Mouse (Mus musculus) liver, embryonic 11.5 days (tissue): ENCODE results near the gene Gm45208. TPM values are rescaled to one million over a fixed set of nuclear protein-coding genes. Genes with fewer than 3 reads are reported as not detected.
"Not testable (repeated sequence)": the region's sequence is repeated elsewhere in the genome, so short reads cannot be mapped to it uniquely, and the experiment has no call there.

ENCODE experiments used
- ATAC-seq: fragments of 200-750 bp; cut with Nextera tagmentation; replicated peaks from 2 replicates; pipeline ENCODE4 v1.8.0; 2017; ENCODE audit warnings: moderate number of reproducible peaks, mild to moderate bottlenecking, moderate TSS enrichment, moderate library complexity; ENCODE audit not compliant: low FRiP score
- DNase-seq: peaks from one replicate; pipeline ENCODE4 v3.0.0-alpha.2; 2017; ENCODE audit warnings: low spot score
- H3K27ac ChIP-seq: fragments of 300-500 bp; sonication (generic); 2 replicates; pipeline ENCODE4 v1.5.1; 2014; ENCODE audit warnings: mild to moderate bottlenecking, low read depth, low read length, control low read depth
- H3K27me3 ChIP-seq: fragments of 300-500 bp; sonication (generic); replicated peaks from 2 replicates; pipeline ENCODE4 v1.6.1; 2014; ENCODE audit warnings: low read length, mixed read lengths; ENCODE audit not compliant: control insufficient read depth, insufficient read depth
- H3K36me3 ChIP-seq: fragments of 300-500 bp; sonication (generic); 2 replicates; pipeline ENCODE4 v1.6.1; 2014; ENCODE audit warnings: mild to moderate bottlenecking, low read length, moderate library complexity, mixed read lengths; ENCODE audit not compliant: control insufficient read depth, insufficient read depth
- H3K4me1 ChIP-seq: fragments of 300-500 bp; sonication (generic); replicated peaks from 2 replicates; pipeline ENCODE4 v1.6.1; 2014; ENCODE audit warnings: low read length, mixed read lengths; ENCODE audit not compliant: control insufficient read depth, insufficient read depth
- H3K4me2 ChIP-seq: fragments of 300-500 bp; sonication (generic); 2 replicates; pipeline ENCODE4 v1.6.1; 2014; ENCODE audit warnings: mild to moderate bottlenecking, control low read depth, moderate library complexity
- H3K4me3 ChIP-seq: fragments of 300-500 bp; sonication (generic); 2 replicates; pipeline ENCODE4 v1.5.1; 2014; ENCODE audit warnings: low read depth, low read length, control low read depth
- H3K9ac ChIP-seq: fragments of 300-500 bp; sonication (generic); 2 replicates; pipeline ENCODE4 v1.6.1; 2014; ENCODE audit warnings: low read depth, low read length, control low read depth
- H3K9me3 ChIP-seq: fragments of 300-500 bp; sonication (generic); 2 replicates; pipeline ENCODE4 v1.6.1; 2016; ENCODE audit warnings: low read length, inconsistent platforms, mixed read lengths; ENCODE audit not compliant: control insufficient read depth
- WGBS: fragments of 180-500 bp; shearing (Covaris S2); extraction: QIAGEN DNeasy Blood & Tissue Kit; methylation state at CpG from one replicate; pipeline ENCODE4 v1.1.7; 2014; 5-methylcytosine and 5-hydroxymethylcytosine counted together
- polyA plus RNA-seq: library from polyadenylated mRNA; unstranded; fragments of >200 nt; fragmentation: Nextera tagmentation; extraction: Ambion mirVana; gene quantifications from 2 replicates; pipeline ENCODE4 v1.2.1, GENCODE M21; 2014

Gm45208 gene
- polyA plus RNA-seq, 1 experiment from 2014 or later = not detected

DNA sequence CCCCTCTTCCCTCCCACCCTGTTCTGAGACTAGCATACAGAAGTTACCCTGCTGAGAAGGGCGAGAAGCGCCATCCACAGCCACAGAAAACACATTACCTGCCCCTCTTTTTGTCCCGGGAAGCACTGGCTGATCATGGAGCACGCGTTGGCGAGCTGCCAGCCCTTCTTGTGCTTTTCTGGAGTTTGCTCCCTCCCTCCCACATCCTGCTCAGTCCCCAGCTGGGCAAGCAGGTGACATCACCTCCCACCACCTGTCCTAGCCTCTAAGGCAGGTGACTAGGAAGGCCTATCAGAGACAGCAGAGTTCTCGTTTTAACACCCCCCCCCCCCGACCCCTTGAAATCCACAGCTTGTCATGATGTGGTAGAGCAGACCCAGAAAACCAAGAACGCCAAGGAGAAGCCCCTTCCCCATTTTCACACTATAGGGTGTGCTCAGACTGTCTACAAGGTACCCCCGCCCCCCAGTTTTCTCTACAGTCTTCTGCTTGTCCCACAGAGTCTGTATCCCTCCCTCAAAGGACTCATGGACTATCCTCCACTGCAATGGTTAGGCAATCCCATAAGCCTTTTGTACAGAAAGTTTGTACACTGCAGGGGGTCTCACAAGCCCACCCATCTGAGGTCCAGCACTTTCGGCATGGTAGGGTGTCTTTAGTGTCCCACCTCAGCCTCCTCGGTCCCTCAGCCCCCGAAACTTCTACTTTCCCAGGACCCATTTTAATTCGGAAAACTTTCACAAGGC, 17.5 kb downstream of the Gm45208 start:
- 73% methylated on average over 13 of the region's 14 CpGs for WGBS
- ATAC-seq (no peak), DNase-seq (no peak)
- no peaks in the 10 kb centered on the region for H3K9me3 ChIP-seq
- H3K4me2 ChIP-seq = no peak overlapping the region
- H3K27me3 ChIP-seq = no peaks in the 10 kb centered on the region
- H3K36me3 ChIP-seq = no peaks in the 10 kb centered on the region
- H3K9ac ChIP-seq = no peak overlapping the region
- no peak overlapping the region for H3K4me3 ChIP-seq
- H3K4me1 ChIP-seq = peaks cover 4% of the 10 kb centered on the region
- no peak overlapping the region for H3K27ac ChIP-seq

DNA sequence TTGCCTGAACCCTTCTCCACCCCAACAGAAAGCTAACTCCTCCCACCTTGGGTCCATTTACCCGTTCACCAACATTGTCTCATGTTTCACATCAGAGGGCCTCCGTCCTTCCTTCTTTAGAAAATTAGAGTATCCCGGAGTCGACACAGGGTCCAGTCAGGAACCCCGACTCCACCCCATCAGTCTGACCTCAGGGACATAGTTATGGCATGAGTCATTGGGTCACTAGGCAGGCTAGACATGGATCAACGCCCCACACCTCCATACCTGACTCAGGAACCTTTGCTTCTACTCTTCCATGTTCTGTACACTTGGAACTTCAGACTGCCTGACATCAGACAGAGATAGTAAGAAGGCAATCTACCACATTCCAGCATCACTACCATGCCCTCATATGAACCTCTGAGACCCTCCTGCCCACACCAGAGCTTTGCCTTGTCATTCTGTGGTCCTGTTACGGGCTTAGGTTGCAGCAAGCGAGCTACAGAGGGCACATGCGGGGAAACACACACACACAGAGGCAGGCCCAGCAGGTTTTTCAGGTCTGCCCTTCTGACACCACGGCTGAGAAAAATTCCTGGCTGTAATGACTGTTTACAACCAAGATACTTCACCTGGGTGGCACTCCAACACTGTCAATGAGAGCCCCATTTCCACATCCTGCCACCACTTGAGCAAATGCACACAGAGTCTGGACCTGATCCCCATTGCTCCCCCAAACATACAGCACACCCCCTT, 18.2 kb downstream of the Gm45208 start:
- H3K4me2 ChIP-seq = peak overlapping the region; percentile 34
- 56% methylated on average over 10 of the region's 10 CpGs for whole genome bisulfite sequencing
- no peaks in the 10 kb centered on the region for H3K27me3 ChIP-seq
- ATAC-seq (no peak), DNase-seq (no peak)
- H3K36me3 ChIP-seq = no peaks in the 10 kb centered on the region
- H3K4me3 ChIP-seq = no peak overlapping the region
- H3K27ac ChIP-seq = no peak overlapping the region
- H3K9me3 ChIP-seq = no peaks in the 10 kb centered on the region
- peaks cover 4% of the 10 kb centered on the region for H3K4me1 ChIP-seq
- no peak overlapping the region for H3K9ac ChIP-seq

DNA sequence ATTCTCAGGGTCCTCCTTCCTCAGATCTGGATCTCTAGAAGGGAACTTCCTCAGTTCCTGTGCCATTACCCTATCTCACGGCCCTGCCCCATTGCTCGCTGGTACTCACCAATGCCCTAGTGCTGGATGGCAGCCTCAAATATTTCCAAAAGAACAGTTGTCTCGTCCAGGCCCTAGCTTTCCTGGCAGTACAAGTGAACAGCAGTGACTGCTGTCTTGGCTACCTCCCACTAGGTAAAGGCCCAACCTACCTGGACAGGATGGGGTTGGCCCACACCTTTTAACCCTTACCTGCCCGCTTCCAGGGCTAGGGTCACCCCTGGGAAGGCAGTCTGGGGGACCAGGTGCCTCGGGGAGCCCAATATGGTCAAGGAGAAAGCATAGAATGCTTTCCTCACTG, 19.1 kb downstream of the Gm45208 start:
- no peaks in the 10 kb centered on the region for H3K36me3 ChIP-seq
- peaks cover 4% of the 10 kb centered on the region for H3K4me1 ChIP-seq
- H3K4me3 ChIP-seq = no peak overlapping the region
- H3K9ac ChIP-seq = no peak overlapping the region
- no peaks in the 10 kb centered on the region for H3K27me3 ChIP-seq
- WGBS = 59% methylated on average over 5 of the region's 5 CpGs
- H3K4me2 ChIP-seq = peak overlapping the region; percentile 34
- DNase-seq = no peak
- H3K27ac ChIP-seq = no peak overlapping the region
- no peaks in the 10 kb centered on the region for H3K9me3 ChIP-seq
- 0 out of 2 replicates have a peak, but pooled peaks have one; percentile 34 for ATAC-seq

DNA sequence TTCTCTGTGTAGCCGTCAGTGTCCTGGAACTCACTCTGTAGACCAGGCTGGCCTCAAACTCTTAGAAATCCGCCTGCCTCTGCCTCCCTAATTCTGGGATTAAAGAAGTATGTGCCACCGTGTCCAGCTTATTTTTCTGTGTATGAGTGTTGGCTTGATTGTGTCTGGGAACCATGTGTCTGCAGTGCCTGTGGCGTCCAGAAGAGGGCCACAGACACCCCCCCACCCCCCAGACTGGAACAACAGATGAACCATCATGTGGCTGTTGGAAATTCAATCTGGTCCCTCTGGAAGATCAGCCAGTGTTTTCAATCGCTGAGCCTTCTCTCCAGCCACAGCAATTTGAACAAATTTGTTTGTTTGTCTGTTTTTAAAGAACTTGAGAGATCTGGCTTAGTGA, 21.4 kb downstream of the Gm45208 start:
- Histone ChIP-seq H3K4me2 (no peak overlapping the region), H3K4me1 (peaks cover 4% of the 10 kb centered on the region), H3K36me3 (no peaks in the 10 kb centered on the region), H3K27ac (no peak overlapping the region), H3K9me3 (no peaks in the 10 kb centered on the region), H3K9ac (no peak overlapping the region), H3K4me3 (no peak overlapping the region), H3K27me3 (no peaks in the 10 kb centered on the region)
- no peak for DNase-seq
- 44% methylated on average over 5 of the region's 5 CpGs for WGBS
- ATAC-seq = no peak

DNA sequence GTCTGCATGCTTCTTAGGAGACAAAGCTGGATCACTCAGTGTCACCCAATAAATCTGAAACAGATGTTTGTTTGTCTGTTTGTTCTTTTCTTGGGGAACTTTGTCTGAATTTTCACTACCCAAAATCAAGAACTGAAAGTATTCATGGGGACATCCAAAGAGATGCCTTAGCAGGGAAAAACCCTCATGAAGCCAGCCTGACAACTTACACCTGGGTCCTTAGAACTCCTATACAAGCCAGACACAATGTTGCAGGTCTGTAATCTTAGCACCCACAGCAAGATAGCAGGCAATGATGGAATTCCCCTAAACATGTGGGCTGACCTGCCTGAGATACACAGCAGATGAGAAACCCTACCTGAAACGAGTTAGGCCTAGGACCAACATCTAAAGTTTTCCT, 22.9 kb downstream of the Gm45208 start:
- DNase-seq (no peak), ATAC-seq (no peak)
- Histone ChIP-seq H3K27ac (no peak overlapping the region), H3K9me3 (no peaks in the 10 kb centered on the region), H3K4me2 (no peak overlapping the region), H3K4me3 (no peak overlapping the region), H3K4me1 (peaks cover 4% of the 10 kb centered on the region), H3K27me3 (no peaks in the 10 kb centered on the region), H3K9ac (no peak overlapping the region), H3K36me3 (no peaks in the 10 kb centered on the region)
- 65% methylated on average over 1 of the region's 1 CpGs for WGBS

DNA sequence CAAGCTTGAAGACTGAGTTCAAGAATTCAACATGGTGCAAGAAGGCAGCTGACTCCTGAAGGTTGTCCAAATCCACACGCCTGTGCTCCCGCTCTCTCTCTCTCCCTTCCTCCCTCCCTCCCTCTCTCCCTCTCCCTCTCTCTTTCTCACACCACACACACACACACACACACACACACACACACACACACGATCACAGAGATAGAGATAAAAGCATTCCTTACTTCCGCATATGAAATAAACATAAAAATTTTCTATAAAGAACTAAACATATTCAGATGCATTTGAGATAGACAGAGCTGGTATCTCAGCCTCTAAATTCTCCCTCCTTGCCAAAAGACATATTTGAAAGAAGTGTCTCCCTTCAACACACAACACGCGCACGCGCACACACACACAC, 23.4 kb downstream of the Gm45208 start:
- no peak overlapping the region for H3K4me3 ChIP-seq
- WGBS = 89% methylated on average over 8 of the region's 8 CpGs

DNA sequence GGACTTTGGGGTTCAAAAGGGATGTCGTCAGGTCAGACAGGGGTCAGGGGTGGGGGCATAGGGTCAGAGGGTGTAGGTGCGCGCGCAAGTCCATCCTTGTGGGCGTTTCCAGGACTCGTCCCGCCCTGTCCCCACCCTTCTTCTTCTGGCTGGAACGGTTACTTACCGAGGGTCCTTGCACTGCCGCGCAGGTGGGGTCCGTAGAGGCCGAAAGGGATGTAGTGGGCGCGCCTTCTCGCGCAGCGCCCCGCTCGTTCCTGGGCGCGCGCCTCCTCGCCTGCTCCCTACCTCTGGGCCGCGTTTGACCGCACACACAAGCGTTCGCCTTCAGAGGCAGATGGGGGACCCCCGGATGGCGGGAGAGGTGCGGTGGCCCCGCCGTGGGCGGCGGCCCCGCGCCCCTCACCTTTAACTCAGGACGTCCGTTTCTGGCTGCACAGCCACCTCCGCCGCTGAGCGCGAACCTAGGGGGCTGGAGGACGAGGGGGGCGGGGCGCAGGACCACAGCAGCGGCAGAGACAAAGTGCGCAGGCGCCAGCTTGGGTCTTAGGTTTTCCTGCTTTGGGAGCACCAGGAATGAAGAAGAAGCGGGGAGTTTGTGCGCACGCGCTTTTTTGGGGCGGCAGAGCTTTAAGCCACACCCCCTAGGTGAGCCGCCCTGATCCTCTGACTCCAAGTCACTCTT, 28.5 kb downstream of the Gm45208 start, which contains the start of gene Ccdc120:
Gene Ccdc120, minus strand, starts transcription at position 474 of the 685 bp plus-strand sequence.
- Histone ChIP-seq H3K27ac (no peak within 1 kb of the TSS), H3K9ac (peak within 1 kb of the TSS; percentile 62; the same call in 1 of the 2 replicates), H3K4me2 (peak within 1 kb of the TSS; percentile 75), H3K27me3 (no peaks in the 10 kb centered on the region; the same call in 1 of the 2 replicates), H3K4me1 (no peaks in the 10 kb centered on the region; the same call in 1 of the 2 replicates), H3K36me3 (no peaks in the 10 kb centered on the region), H3K4me3 (peak within 1 kb of the TSS; percentile 66), H3K9me3 (no peaks in the 10 kb centered on the region)
- ATAC-seq (peak; percentile 47; the same call in 1 of the 2 replicates), DNase-seq (peak; percentile 44)
- 13% methylated on average over 51 of the region's 56 CpGs for WGBS

More for the DNA sequence above, 23.4 kb downstream of the Gm45208 start:
- H3K27me3 ChIP-seq = no peaks in the 10 kb centered on the region; the same call in 1 of the 2 replicates
- H3K4me1 ChIP-seq = peaks cover 4% of the 10 kb centered on the region
- no peaks in the 10 kb centered on the region for H3K36me3 ChIP-seq
- H3K4me2 ChIP-seq = no peak overlapping the region
- no peaks in the 10 kb centered on the region for H3K9me3 ChIP-seq
- H3K9ac ChIP-seq = no peak overlapping the region
- H3K27ac ChIP-seq = no peak overlapping the region
- no peak for DNase-seq
- no peak for ATAC-seq

DNA sequence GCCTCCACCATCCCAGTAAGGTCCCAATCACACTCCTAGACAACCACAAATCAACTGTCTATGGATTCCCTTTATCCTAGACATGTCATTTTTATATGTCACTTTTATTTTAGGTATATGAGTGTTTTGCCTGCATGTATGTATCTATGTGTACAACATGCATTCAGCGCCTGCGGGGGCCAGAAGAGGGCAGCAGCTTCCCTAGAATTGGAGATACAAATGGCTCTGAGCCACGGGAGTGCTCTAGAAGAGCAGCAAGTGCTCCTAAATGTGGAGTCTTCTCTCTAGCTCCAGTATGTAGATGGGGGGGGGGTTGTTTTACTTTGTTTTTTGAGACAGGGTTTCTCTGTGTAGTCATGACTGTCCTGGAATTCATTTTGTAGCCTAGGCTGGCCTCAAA, 31.6 kb downstream of the Gm45208 start:
- WGBS = 8% methylated on average over 3 of the region's 3 CpGs
- not testable (repeated sequence) for H3K4me3 ChIP-seq, H3K9ac ChIP-seq, H3K36me3 ChIP-seq, DNase-seq, H3K4me1 ChIP-seq, H3K27me3 ChIP-seq, H3K27ac ChIP-seq, H3K9me3 ChIP-seq, H3K4me2 ChIP-seq
- ATAC-seq = 0 out of 2 replicates have a peak, but pooled peaks have one; percentile 56
